Mouse (Mus musculus) left cerebral cortex, adult 9 months (tissue): Measurements from ENCODE around the gene Prdm9.
"Not testable (repeated sequence)": the region's sequence is repeated elsewhere in the genome, so short reads cannot be mapped to it uniquely, and the experiment has no call there.

Experiments
- DNase-seq, 2 experiments: peaks; one replicate each; pipeline ENCODE4 v3.0.0; 2022; ENCODE audit warnings: low spot score in 2 of 2

Gene Prdm9

DNA sequence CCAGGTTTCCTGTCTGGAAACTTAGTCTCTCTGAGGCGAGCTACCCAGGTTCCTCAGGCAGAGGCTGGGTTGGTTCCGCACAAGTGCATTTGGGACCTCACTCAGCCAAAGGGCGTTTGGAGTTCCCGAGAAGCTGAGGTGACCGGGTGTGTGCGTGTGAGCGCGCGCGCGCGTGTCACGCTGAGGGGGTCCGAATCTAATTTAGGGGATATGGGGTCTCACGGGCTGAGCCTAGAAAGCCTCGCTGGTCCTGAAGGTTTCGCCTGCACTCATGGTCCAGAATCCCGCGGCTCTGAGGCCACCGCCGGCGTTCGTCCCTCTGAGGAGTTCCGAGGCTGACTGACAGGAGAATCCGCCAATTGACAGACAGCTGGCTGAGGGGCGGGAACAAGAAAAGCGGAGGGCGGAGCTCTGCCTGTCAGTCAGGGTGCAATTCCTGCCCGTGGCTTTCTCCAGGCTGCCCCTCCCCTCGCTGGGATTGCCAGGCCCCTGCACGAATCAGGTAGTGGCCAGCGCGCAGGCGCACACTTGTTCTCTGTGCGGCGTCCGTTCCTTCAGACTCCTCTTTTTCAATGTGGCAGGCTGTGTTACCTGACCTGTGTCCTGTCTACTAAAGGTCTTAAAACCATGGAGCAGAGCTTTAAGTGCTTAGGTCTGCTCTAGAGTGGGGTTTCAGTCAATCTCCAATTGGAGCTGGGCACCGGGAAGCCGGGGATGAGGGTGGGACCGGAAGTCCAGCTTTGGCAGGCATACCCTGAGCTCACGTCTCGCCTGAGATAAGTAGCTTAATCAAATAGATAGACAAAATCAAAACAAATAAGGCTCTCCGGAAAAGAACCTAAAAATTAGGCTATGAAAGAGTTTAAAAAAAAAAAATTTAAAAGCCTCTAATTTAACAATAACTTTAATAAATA is at the start of gene Prdm9:
TSS of gene Prdm9 (minus strand) at position 341 of the 914 bp plus-strand sequence.
- peak; percentile 98 to 100 for DNase-seq

DNA sequence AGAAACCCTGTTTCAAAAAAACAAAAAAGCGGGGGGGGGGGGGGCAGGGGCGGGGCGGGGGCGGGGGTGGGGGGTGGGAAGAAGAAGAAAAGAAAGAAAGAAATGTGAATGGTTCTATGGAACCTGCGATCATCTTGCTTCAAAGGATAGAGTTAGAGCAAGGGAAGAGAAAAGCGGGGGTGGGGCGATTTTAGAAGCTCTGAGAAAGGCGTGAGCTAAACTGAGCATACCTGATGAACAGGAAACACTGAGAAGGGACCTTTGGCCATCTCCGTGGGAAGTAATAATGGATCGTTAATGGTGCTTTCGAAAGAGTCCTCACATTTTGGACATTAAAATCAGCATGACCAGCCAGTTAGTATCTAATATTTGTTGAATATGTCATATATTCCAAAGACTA is 35.3 kb upstream of the Prdm9 start:
- DNase-seq = no peak

DNA sequence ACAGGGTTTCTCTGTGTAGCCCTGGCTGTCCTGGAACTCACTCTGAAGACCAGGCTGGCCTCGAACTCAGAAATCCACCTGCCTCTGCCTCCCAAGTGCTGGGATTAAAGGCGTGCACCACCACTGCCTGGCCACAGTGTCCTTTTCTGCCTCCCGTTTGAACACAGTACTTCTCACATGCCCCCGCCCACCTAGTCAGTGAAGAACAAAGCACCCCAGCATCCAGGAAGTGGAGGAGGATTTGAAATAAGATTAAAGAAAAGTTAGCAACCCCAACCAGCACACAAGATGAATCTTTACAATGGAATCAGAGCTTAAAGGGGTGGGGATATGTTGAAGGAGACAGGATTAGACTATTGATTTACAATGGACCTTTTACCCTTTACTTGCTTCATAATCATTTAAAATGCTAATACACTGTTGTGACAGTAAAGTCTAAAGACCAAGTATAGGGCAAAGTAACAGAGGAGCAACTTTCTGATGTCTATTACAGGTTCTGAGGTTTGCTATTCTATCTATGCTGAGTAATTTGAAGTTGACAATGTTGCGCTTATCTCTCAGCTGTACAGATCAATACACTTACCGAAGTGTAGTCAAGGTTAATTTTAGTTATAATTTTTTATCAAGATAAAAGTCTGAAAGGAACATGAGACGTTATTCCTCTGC is 27.2 kb upstream of the Prdm9 start:
- no peak for DNase-seq

DNA sequence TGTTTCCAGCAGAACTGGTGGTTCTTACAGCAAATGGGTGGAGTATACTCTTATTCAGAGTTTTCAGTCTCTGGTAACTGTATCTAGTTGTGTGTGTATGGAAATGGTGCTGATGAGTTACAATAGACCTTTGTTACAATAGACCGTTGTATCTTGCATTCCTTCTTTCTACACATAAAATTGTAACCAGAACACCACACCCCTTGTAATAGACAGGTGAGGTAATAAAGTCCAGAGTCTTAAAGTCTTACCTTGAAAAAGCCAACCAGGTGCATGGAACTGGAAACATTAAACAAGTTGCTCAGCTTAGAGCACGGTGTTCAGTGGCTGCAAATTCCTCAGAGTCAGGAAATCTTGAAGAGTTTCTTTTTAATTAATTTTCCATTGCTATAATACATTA is 24.0 kb upstream of the Prdm9 start:
- no peak for DNase-seq

DNA sequence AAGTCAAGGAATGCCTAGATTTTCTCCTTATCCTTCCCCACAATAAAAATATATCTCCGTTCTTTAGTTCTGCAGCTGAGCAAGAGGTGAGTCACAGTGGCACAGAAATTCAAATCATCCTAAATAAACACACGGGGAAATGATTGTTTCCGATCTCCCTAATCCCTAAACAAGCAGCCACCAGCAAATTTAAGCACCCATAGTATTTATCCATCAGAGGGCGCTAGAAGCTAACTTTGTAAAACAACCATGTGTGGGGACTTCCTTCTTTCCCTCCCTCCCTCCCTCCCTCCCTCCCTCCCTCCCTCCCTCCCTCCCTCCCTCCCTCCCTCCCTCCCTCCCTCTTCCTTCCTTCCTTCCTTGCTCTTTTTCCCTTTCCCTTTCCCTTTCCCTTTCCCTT is 21.5 kb upstream of the Prdm9 start:
- DNase-seq = no peak

DNA sequence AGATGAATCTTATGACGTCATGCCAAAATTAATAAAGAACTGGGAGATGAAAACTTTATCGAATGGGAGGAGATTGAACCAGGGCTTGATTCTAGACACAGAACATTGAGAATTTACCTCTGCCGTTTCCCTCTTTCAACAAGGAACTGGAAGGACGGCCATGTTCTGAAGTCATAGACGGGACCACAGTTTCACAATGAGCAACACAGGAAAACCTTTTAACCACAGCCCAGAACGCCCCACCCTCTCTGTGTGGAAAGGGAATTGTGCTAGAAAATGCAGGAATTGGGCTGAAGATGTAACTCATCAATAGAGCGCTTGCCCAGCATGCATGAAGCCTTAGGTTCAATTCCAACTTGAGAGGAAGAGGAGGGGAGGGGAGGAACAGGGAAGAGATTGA is 18.9 kb upstream of the Prdm9 start:
- DNase-seq = no peak

DNA sequence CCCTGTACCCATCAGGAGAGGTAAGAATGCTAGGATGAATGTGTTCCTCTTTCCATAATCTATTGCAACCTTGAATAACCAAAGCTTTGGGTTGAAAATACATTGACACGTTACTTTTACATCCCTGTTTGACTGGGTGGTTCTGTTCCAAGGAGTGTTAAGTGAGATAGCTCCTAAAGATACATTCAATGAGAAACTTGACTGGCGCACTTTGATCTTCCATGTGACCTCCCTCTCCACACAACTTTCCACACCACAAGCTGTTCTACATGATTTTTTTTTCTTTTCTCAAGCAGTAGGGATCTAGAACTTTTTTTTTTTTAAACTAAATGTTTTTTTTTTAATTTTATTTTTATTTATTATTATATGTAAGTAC is 15.9 kb upstream of the Prdm9 start:
- no peak for DNase-seq

DNA sequence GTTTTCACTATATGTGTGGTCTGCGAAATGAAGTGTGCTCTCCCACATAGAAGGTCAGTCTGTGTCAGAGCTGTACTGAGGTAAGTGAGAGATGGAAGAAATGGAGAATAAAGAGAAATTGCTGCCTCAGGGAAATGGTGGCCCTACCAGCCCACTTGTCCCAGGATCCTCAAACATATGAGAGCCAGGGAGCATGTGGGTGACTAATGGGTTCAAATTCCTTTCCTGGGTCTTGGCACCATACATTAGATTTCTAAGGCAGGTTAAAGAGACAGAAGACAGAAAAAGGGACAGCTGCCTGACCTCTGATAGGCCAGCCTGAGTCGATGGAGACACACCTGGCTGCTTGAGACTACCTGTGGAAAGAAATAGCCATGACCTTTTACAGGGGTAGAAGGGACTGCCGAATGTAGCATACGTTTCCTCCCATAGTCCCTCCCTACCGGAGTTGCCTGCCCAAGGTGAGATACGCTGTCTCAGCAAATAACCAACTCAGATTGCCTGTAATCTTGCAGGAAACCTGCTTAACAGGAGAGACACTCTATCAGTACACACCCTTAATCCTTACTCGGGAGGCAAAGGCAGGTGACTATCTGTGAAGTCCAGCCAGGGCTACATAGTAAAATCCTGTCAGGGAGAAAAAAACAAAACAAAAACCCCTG is 15.4 kb upstream of the Prdm9 start:
- no peak for DNase-seq

DNA sequence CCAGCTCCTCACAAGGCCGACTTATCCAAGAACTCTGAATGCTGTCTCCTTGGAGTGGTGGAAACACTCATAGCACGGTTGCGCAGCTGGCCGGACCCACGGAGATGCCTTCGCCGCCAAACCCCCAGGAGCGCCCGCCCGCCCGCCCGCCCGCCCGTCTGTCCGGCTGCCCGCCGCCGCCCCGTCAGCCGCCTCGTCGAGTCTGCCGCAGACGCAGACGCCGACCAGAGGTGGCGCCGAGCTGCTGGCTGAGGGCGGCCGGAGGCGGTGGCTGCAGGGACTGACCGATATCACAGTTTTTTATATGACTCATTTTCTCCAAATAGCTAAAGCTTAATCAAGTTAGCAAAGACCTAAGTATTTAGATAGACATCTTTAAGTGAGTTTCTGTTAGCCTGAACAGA is 13.1 kb upstream of the Prdm9 start:
- peak in 1 of 2 experiments; percentile 6 for DNase-seq

DNA sequence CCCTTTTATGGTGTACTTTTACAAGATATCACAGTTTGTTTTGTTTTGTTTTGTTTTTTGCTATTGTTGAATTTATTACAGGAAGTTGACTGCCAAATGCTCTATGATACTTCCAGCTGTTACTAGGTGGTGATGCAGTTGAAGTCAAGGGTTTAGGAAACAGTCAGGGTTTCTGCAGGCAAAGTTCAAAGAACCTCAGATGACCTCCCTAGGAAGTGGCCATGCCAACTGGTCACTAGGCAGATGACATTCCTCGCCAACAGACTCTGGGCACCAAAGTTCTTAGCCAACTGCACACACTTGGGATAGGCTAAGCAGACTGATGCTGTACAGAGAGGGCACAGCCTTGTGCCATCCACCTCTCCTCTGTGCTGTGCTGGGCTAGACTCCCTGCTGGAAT is 10.9 kb upstream of the Prdm9 start:
- no peak for DNase-seq

DNA sequence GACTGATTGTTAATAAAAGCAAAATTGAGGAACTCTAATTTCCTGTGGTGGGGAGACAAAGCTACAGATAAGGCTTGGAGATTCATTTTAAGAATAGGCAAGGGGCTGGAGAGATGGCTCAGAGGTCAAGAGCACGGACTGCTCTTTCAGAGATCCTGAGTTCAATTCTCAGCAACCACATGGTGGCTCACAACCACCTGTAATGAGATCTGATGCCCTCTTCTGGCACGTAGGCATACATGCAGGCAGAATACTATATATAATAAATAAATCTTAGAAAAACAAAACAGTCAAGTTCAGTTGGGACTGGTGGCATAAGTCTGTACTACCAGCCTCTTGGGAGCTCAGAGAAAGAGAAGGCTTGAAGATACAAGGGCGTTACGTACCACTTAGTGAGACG is 2.8 kb upstream of the Prdm9 start:
- DNase-seq = no peak

DNA sequence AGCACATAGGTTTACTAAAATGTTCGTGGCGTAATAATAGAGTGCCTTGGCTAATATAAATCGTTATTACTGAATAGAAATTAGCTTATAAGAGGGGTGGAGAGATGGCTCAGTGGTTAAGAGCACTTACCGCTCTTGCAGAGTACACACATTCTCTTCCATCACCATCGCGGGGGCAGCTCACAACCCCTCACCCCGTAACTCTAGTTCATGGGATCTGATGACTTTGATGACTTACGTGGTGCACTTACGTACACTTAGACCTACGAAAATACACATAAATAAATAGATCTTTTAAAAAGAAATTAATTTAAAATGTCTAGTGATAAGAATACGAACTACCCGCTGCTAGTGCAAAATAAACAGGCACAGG is 760 bp upstream of the Prdm9 start:
- DNase-seq = peak in 1 of 2 experiments; percentile 13

DNA sequence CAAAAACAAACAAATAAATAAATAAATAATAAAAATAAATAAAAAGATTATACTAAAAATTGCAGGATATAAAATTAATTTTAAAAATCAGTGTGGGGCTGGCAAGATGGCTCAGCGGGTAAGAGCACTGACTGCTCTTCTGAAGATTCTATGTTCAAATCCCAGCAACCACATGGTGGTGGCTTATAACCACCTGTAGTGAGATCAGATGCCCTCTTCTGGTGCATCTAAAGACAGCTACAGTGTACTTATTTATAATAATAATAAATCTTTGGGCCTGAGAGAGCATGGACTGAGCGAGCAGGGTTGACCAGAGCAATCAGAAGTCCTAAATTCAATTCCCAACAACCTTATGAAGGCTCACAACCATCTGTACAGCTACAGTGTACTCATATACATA is 4.2 kb downstream of the Prdm9 start:
- DNase-seq = no peak

DNA sequence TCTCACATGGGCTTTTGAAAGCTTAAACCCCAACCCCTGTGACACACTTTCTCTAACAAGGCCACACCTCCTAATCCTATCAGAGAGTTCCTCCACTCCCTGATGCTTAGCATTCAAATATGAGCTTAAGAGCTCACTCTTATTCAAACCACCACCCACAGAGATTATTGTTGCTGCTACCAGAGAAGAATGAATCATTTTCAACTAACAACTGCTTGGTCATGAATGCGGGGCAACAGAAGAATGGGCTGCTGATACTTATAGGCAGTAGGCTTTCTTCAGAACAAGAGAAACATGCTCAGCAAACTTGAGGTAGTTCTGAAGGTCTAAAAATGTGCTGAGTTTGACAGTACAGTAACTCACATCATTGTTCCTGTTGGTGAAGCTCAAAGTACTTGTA is 14.4 kb downstream of the Prdm9 start:
- no peak for DNase-seq

DNA sequence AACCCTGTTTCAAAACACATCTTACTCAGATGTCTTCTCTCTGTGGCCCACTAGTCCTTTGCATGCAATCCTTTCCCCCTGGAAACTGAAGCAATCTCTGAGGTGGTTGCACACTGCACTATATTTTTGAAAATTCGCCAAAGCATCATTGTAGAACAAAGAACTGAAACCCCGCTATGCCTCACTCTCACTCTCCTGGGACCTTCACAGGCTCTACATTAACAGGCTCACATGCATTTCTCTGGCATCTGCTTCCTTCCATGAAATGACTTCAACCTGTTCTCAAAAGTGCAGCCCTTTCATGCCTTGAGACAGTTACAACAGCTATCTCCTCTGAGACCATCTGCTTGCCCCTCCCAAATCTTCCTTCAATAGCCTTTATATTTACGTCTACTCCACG is 17.7 kb downstream of the Prdm9 start:
- no peak for DNase-seq

DNA sequence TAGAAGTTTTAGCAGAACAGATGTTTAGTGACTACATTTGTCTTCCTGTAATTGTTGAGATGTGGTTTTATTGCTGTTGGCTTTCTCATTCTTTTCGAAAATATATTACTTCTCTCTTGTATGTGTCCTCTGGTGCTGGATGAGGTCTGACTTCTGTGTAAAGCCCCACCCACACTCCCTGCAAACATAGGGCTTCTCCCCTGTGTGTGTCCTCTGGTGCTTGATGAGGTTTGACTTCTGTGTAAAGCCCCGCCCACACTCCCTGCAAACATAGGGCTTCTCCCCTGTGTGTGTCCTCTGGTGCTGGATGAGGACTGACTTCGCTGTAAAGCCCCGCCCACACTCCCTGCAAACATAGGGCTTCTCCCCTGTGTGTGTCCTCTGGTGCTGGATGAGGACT is 20.3 kb downstream of the Prdm9 start:
- not testable (repeated sequence) for DNase-seq

DNA sequence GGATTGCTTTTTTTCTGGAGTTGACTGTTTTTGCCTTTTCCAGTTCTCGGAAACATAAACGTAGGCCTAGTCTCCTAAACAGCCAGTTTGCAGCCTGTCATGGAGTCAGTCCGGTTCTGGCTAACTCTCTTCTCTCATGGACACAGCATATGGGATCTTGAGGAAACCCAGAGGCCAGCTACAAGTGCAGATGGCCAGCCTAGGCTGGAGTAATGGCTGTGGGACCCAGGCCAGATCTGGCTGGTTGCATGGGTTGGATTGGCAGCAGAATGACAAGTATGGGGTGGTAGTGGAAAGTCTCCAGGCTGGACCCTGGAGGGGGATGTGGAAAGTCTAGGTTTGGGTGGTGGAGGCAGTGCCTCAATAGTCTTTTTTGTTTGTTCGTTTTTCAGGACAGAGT is 23.8 kb downstream of the Prdm9 start:
- DNase-seq = no peak

DNA sequence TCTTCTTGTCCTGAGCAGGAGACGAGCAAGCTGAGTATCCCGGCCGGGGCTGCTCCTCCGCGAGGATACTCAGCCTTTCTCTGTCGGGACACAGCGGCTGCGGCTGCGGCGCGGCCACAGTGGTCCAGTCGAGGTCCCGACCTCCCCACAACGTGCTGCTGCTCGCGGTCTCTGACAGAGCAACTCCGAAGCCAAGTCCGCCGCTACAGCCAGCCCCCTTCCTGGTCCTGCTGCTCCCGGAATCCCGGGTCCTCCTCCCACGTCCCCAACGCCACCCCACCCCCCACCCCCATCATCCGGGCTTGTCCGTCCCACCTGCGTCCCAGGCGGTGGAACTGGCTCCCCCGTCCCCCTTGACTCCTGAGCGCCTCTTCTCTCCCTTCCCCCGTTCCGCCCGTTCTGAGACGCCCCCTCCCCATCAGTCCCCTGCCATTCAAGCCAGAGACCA is 27.7 kb downstream of the Prdm9 start:
- DNase-seq = no peak

DNA sequence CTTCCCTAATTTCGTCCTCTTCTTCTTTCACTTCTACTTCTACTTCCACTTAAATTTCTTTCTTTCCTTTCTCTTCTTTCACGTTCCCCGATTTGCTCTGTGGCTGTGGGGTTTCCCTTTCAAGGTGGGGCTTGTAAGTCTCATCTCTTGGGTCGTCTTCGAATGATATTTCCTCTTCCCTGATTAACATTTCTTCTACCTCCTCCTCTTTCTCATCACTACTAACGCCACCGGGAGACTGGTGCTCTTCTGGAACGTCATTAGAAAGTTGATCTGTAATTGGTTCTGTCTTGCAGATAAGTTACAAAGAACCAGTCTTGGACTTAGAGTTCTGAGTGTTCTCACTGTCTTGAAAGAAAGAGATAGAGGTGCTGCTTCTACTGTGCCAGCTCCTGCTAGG is 28.2 kb downstream of the Prdm9 start:
- no peak for DNase-seq

DNA sequence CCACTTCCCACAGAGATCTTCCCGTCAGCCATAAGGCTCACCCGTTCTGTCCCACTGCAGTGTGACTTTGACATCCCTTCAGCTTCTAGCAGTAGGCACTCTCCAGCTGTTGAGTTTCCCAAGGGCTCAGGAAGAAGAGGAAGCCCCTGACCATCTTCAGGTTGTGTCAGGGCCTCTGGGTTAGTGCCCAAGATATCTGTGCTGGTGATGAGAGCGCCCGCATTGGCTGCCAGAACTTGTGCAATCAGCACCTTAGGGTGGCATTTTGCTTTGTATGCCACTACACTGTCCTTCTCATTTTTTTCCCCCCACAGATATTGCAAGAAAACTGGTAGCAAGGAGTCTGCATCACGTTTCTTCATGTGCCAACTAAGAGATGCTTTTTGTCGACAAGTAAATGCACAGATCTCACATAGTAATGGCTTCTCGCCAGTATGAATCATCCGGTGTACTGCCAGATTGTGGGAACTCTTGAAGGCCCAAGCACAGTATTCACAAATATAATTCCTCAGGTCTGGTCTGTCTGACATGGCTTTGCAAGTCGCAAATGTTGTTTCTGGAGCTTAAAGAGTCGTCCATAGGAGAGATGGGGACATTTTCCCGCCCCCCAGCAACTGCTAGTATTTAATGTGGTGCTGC is 28.9 kb downstream of the Prdm9 start:
- peak in 1 of 2 experiments; percentile 74 for DNase-seq

DNA sequence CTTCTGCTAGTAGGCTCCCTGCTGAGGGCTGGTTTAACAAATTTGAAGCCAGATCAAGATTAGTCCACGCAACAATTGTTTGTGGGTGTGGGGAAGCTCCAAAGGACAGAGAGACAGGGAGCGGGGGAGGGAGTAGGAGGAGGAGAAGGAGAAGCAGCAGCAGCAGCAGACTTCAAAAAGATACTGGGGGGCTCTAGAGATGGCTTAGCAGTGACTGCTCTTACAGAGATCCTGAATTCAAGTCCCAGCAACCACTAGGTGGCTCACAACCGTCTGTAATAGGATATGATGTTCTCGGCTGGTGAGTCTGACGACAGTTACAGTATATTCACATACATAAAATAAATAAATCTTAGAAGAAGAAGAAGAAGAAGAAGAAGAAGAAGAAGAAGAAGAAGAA is 34.0 kb downstream of the Prdm9 start:
- DNase-seq = peak in 1 of 2 experiments; percentile 55

DNA sequence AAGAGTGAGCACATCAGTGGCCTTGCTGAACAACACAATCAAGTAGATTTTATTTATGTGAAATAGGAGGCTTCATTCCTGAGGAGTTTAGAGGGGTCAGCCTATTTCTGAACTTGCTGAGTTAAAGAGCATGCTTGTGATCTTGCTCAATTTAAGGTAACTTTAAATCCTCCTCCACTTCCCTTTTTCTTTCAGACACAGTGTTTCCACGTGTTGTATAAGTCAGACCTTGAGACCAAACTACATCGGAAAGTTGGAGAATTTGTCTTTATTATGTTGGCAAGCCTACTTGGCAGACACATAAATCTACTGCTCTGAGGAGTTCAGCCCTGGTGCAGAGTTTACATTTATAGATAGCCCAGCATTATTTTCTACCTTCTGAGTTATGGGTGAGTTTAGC is 35.3 kb downstream of the Prdm9 start:
- DNase-seq = no peak
